Mouse (Mus musculus) limb, embryonic 12.5 days (tissue): ENCODE measurements around the gene Mdm4. TPM values are rescaled to one million over a fixed set of nuclear protein-coding genes. Genes with fewer than 3 reads are reported as not detected.

Source experiments
- ATAC-seq: fragments of 200-750 bp; cut with Nextera tagmentation; 2 replicates; pipeline ENCODE4 v1.8.0; 2017; ENCODE audit warnings: low read depth, moderate TSS enrichment; ENCODE audit not compliant: insufficient number of reproducible peaks, insufficient read depth, low FRiP score, low TSS enrichment
- H3K27ac ChIP-seq: fragments of 300-500 bp; sonication (generic); 2 replicates; pipeline ENCODE4 v1.5.1; 2016; ENCODE audit warnings: mild to moderate bottlenecking, moderate library complexity
- H3K27me3 ChIP-seq: fragments of 300-500 bp; sonication (generic); 2 replicates; pipeline ENCODE4 v1.6.1; 2016; ENCODE audit warnings: mild to moderate bottlenecking, moderate library complexity
- H3K36me3 ChIP-seq: fragments of 300-500 bp; sonication (generic); 2 replicates; pipeline ENCODE4 v1.6.1; 2016; ENCODE audit warnings: mild to moderate bottlenecking, moderate library complexity
- H3K4me1 ChIP-seq: fragments of 300-500 bp; sonication (generic); replicated peaks from 2 replicates; pipeline ENCODE4 v1.6.1; 2016
- H3K4me2 ChIP-seq: fragments of 300-500 bp; sonication (generic); 2 replicates; pipeline ENCODE4 v1.6.1; 2016; ENCODE audit warnings: mild to moderate bottlenecking, moderate library complexity
- H3K4me3 ChIP-seq: fragments of 300-500 bp; sonication (generic); replicated peaks from 2 replicates; pipeline ENCODE4 v1.5.1; 2016; ENCODE audit warnings: mild to moderate bottlenecking
- H3K9ac ChIP-seq: fragments of 300-500 bp; sonication (generic); replicated peaks from 2 replicates; pipeline ENCODE4 v1.6.1; 2016; ENCODE audit warnings: mild to moderate bottlenecking, moderate library complexity
- H3K9me3 ChIP-seq: fragments of 300-500 bp; sonication (generic); 2 replicates; pipeline ENCODE4 v1.6.1; 2016; ENCODE audit warnings: mild to moderate bottlenecking, moderate library complexity
- WGBS: fragments of 180-500 bp; shearing (Covaris S2); methylation state at CpG from one replicate; pipeline ENCODE4 v1.1.7; 2016; 5-methylcytosine and 5-hydroxymethylcytosine counted together
- polyA plus RNA-seq: library from polyadenylated mRNA; unstranded; fragments of >200 nt; fragmentation: Nextera tagmentation; extraction: Ambion mirVana; gene quantifications from 2 replicates; pipeline ENCODE4 v1.2.1, GENCODE M21; 2016

Gene Mdm4
- polyA plus RNA-seq, 1 experiment from 2014 or later, result 46.7 TPM

DNA sequence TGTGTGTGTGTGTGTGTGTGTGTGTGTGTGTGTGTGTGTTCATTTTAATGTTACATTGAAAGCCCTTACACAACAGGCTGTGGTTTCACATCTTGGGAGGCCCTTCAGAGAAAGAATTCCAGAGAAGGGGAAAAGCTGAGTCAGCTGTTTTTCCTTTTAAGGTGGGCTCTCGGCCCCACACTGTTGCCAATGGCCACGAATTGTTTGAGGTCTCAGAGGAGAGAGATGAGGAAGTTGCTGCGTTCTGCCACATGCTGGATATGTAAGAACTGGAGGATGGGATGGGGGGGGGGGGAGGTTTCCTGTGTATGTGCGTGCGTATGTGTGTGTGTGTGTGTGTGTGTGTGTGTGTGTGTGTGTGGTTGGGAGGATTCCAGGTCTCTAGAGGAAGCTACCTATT lies 39.8 kb upstream of the Mdm4 start:
- Histone ChIP-seq H3K36me3 (peaks cover 25% of the 10 kb centered on the region; the same call in 1 of the 2 replicates), H3K27ac (0 out of 2 replicates have a peak overlapping the region, but pooled peaks have one; percentile 12), H3K4me3 (no peak overlapping the region), H3K9me3 (no peaks in the 10 kb centered on the region), H3K4me1 (peaks cover 41% of the 10 kb centered on the region), H3K4me2 (no peak overlapping the region), H3K27me3 (no peaks in the 10 kb centered on the region), H3K9ac (no peak overlapping the region)
- WGBS, result 51% methylated on average over 5 of the region's 5 CpGs
- no peak for ATAC-seq

DNA sequence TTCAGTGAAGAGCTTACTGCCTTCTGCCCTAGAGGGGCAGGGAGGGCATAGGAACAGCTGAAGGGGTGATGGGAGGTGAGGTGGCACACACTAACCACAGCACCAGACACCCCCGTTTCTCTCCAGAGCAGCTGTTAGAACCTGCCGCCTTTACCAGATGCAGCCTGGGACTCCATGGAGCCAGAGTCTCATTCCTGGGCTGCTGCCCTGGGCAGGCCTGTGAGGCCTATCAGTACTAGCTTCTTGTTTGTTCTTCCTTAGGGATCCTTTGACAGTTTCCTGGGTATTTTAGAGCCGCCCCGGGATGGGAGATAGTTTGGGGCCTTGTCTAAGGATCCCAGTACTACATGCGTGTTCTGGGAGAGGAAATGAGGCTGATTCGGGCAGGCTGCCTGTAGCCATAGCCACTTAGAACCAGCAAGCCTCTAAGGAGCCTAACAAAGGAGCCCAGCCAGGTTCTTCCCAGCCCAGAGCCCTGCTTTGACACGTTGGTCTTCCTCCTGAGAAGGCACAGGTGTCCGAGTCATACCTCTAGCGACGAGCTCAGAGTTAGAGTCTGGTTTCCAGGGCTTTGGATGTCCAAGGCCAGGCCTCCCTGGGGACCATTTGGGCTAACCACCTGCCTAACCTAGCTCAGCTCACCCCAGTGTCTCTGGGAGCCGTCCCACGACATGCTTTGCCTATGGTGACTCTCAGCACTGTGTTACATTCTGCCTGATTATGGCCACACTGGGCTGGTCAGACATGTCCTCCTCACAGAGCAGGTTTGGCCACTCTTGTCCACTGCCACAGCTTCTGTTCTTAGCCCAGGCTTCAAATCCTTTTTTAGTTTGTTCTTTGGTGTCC lies 39.1 kb upstream of the Mdm4 start:
- Histone ChIP-seq H3K27me3 (no peaks in the 10 kb centered on the region), H3K4me1 (peaks cover 41% of the 10 kb centered on the region), H3K9ac (no peak overlapping the region), H3K4me3 (no peak overlapping the region), H3K4me2 (no peak overlapping the region), H3K36me3 (peaks cover 25% of the 10 kb centered on the region; the same call in 1 of the 2 replicates), H3K9me3 (no peaks in the 10 kb centered on the region), H3K27ac (peak overlapping the region; percentile 43)
- ATAC-seq, result no peak
- WGBS, result 83% methylated on average over 12 of the region's 12 CpGs

DNA sequence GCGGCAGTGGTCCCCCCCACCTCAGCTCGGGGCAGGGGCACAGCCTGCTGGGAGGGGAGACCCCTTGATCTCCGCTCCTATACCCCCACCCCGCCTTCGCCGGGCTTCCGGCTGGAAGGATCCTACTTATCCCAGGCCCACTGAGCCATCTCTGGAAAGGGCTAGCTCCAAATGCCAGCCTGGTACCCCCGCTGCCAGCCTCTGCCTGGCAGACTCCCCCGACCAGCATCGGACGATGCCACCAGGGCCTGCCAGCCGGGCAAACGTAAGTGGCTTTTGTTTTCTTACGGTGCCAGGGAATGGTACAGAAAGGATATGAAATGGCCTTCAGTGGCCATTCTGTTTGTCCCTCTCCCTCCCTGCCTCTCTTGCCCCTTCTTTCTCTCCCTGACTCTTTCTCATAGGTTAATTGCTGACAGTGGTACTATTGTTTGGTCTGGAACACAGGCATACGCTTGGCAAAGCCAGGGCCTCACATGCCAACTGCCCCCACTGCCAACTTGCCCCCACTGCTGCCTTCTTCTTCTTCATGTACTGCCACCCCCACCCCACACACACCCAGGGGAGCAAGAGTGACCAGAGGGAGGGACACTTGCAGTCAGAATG lies 38.4 kb upstream of the Mdm4 start:
- no peak overlapping the region for H3K4me3 ChIP-seq
- no peak for ATAC-seq
- no peak overlapping the region for H3K4me2 ChIP-seq
- H3K9ac ChIP-seq, result no peak overlapping the region; the same call in 1 of the 2 replicates
- H3K27me3 ChIP-seq, result no peaks in the 10 kb centered on the region
- peaks cover 29% of the 10 kb centered on the region; the same call in 1 of the 2 replicates for H3K36me3 ChIP-seq
- 92% methylated on average over 15 of the region's 15 CpGs for WGBS
- no peaks in the 10 kb centered on the region for H3K9me3 ChIP-seq
- H3K4me1 ChIP-seq, result peaks cover 39% of the 10 kb centered on the region
- H3K27ac ChIP-seq, result 0 out of 2 replicates have a peak overlapping the region, but pooled peaks have one; percentile 23

DNA sequence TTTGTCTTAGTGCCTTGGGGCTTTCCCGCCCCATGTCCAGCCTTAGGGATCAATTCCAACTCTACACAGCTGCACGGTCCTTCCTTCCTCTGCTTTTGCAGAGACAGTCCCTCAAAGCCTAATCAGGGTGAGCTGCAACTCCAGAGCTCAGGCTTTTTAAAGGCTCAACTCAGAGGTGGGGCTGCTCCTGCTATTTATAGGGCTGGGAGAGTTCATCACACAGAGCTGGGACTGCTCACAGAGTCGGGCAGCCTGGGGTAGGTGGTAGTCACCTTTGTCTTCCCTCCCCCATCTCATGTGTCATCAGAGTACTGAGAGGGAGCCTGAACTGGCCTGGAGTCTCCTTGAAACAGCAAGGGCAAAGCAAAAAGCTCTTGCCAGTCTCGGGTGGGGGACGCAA lies 37.9 kb upstream of the Mdm4 start:
- 0 out of 2 replicates have a peak overlapping the region, but pooled peaks have one; percentile 23 for H3K27ac ChIP-seq
- H3K36me3 ChIP-seq, result peaks cover 29% of the 10 kb centered on the region; the same call in 1 of the 2 replicates
- H3K4me1 ChIP-seq, result peaks cover 34% of the 10 kb centered on the region
- no peak overlapping the region; the same call in 1 of the 2 replicates for H3K9ac ChIP-seq
- H3K4me2 ChIP-seq, result no peak overlapping the region
- H3K9me3 ChIP-seq, result no peaks in the 10 kb centered on the region
- 56% methylated on average over 5 of the region's 5 CpGs for WGBS
- H3K27me3 ChIP-seq, result no peaks in the 10 kb centered on the region
- no peak overlapping the region for H3K4me3 ChIP-seq
- 0 out of 2 replicates have a peak, but pooled peaks have one; percentile 39 for ATAC-seq

DNA sequence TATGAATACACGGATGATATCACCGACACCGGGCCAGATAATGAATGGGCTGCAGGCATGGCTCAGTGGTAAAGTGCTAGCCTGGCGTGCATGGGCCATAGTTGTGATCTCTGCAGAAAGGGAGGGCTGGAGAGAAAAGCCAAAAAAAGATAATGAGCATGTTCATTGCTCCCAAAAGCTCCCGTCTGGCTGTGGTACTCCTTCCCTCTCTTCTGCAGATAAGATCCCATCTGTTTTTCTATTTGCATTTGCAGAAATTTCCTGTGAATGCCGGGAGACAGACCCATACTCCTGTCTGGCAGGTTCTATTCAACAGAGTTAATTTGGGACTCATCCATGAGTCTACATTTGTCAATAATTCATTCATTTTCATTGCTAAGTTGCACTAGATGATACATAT lies 32.8 kb upstream of the Mdm4 start:
- Histone ChIP-seq H3K27ac (no peak overlapping the region), H3K27me3 (no peaks in the 10 kb centered on the region; the same call in 1 of the 2 replicates), H3K4me2 (no peak overlapping the region), H3K36me3 (peaks cover 25% of the 10 kb centered on the region; the same call in 1 of the 2 replicates), H3K9me3 (no peaks in the 10 kb centered on the region), H3K9ac (no peak overlapping the region), H3K4me3 (no peak overlapping the region), H3K4me1 (peaks cover 21% of the 10 kb centered on the region)
- ATAC-seq, result no peak
- 92% methylated on average over 6 of the region's 6 CpGs for WGBS

DNA sequence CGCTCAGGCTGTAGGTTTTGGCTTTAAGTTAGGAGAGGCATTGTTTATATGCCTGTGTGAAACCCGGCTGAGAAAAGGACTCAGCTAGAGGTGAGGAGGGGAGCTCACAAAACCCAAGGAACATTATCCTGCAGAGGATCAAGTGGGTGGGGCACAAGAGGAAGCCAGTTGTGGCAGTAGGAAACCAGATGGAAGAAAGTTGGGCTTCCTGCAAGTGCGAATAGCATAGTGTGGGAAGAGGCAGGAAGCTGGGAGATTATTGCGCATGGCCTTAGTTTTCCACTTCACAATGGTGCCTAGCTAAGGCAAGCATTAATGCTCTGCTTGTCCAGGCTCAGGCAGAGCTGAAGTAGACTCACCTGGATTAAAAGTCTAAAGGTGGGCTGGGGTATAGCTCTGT lies 30.3 kb upstream of the Mdm4 start:
- no peaks in the 10 kb centered on the region; the same call in 1 of the 2 replicates for H3K27me3 ChIP-seq
- no peak overlapping the region for H3K9ac ChIP-seq
- WGBS, result 59% methylated on average over 4 of the region's 4 CpGs
- no peaks in the 10 kb centered on the region for H3K9me3 ChIP-seq
- H3K4me2 ChIP-seq, result no peak overlapping the region
- H3K4me1 ChIP-seq, result peaks cover 33% of the 10 kb centered on the region
- no peak for ATAC-seq
- no peak overlapping the region for H3K4me3 ChIP-seq
- H3K36me3 ChIP-seq, result 0 out of 2 replicates have a peak, but pooled peaks cover 11% of the 10 kb centered on the region
- H3K27ac ChIP-seq, result no peak overlapping the region

DNA sequence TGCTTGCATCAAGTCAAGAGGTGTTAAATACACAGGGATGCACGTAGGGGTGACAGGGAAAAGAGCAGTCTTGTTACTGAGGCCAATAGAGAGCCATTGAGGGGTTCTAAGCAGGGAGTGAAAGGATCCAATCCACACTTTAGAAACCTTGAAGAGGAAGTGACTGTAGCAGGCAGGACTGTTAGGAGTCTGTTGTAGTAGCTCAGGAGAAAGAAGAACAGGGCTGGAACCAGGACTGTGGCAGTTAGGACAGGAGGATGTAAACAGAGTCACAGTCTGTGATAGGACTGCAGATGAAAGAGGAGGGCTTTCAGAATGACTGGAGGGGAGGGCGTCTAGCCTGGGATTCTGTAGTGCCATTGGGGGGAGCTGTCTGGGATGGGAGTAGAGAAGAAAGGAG lies 29.2 kb upstream of the Mdm4 start:
- H3K4me3 ChIP-seq, result no peak overlapping the region
- no peak overlapping the region for H3K27ac ChIP-seq
- no peaks in the 10 kb centered on the region for H3K9me3 ChIP-seq
- no peak overlapping the region for H3K4me2 ChIP-seq
- no peaks in the 10 kb centered on the region; the same call in 1 of the 2 replicates for H3K27me3 ChIP-seq
- 32% methylated on average over 2 of the region's 2 CpGs for WGBS
- H3K36me3 ChIP-seq, result 0 out of 2 replicates have a peak, but pooled peaks cover 11% of the 10 kb centered on the region
- H3K4me1 ChIP-seq, result peaks cover 33% of the 10 kb centered on the region
- no peak for ATAC-seq
- no peak overlapping the region for H3K9ac ChIP-seq

DNA sequence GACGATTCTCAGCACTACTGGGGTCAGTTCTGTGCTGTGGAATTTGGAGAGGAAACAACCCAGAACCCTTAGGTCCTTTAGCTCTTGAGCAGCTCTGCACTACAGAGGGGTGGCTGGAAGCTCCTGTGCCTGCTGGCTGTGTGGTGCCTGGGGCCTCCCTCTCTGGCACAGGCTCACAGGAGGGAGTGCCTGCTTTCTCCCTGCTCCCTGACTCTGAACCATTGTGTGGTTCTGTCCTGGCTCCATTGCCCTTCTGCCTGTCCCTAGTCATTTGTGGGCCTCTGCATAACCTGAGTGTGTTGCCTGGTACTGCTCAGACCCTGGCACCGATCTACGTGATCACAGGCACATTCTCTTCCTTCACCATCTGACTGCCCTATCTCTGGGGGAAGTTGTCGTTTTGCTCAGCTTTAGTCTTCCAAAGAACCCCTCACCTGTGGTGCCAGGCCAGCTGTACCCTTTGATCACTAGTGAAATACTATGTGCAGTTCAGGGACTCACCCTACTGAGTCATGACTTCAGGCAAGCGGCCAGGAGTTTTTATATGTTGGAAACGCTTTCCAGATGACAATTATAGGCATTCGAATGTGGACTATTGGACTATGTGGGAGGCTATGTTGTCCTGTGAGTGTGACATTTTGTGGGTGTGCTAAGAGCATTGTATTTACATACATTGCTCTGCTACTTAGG lies 27.1 kb upstream of the Mdm4 start:
- Histone ChIP-seq H3K36me3 (0 out of 2 replicates have a peak, but pooled peaks cover 8% of the 10 kb centered on the region), H3K4me3 (no peak overlapping the region), H3K9ac (no peak overlapping the region), H3K4me2 (no peak overlapping the region), H3K27ac (no peak overlapping the region), H3K27me3 (no peaks in the 10 kb centered on the region; the same call in 1 of the 2 replicates), H3K4me1 (peaks cover 42% of the 10 kb centered on the region), H3K9me3 (no peaks in the 10 kb centered on the region)
- no peak for ATAC-seq
- 32% methylated on average over 7 of the region's 7 CpGs for WGBS

DNA sequence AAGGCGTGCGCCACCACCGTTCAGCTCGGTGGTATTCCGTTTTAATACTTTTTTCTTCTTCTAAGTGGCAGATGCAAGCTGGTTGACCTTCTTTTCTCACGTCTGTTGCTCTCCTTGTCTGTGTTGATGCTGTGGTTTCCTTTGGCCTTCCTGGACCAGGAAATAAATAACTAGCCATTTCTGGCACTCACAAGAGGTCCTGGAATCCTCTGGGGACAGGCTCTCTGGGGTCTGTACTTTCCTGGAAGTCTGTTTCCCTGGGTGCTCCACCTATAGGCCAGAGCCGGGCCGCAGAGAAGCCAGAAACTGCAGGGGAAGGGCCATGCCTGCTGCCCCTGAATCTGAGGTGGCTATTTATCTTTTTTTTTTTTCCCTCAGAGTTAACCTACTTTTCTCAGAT lies 24.0 kb upstream of the Mdm4 start:
- Histone ChIP-seq H3K9me3 (no peaks in the 10 kb centered on the region), H3K4me1 (peaks cover 36% of the 10 kb centered on the region), H3K4me2 (no peak overlapping the region), H3K27ac (no peak overlapping the region), H3K27me3 (no peaks in the 10 kb centered on the region; the same call in 1 of the 2 replicates), H3K9ac (no peak overlapping the region), H3K36me3 (no peaks in the 10 kb centered on the region), H3K4me3 (no peak overlapping the region)
- WGBS, result 69% methylated on average over 8 of the region's 8 CpGs
- ATAC-seq, result no peak

DNA sequence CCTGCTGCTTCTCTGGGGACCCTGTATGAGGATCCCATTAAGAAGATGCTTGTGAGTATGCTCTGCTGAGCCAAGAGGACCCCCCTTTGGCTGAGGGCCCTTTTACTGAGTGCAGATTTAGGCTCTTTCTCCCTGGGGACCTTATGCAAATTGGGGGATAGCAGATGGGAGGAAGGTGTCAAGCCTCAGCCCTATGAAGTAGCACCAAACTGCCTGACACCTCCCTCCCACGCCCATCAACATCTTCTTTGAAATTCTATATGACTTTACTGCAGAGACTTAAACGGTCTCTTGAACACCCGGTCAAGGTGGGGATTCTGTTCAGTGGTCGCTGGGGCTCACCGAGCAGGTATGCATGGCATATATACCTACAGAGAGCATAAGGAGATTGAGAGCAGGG lies 22.7 kb upstream of the Mdm4 start:
- Histone ChIP-seq H3K4me3 (no peak overlapping the region), H3K9me3 (no peaks in the 10 kb centered on the region), H3K4me2 (no peak overlapping the region), H3K36me3 (no peaks in the 10 kb centered on the region), H3K27ac (no peak overlapping the region), H3K9ac (no peak overlapping the region), H3K27me3 (no peaks in the 10 kb centered on the region; the same call in 1 of the 2 replicates), H3K4me1 (peaks cover 32% of the 10 kb centered on the region)
- 16% methylated on average over 5 of the region's 5 CpGs for WGBS
- no peak for ATAC-seq

DNA sequence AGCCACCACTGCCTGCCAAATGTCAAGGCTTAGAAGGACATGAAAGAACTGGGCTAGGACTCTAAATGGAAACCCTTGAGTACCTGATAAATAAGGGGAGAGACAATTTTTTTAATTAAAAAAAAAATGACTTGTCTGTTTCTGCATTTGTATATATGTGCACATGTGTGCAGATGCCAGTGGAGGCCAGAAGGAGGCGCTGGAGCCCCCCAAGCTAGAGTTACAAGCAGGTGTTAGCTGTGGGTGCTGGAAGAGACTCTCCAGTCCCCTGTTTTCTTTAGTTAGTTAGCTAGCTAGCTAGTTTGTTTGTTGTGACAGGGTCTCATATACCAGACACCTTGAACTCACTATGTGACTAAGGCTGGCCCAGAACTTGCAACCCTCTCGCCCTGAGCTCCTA lies 21.5 kb upstream of the Mdm4 start:
- no peak overlapping the region for H3K4me2 ChIP-seq
- H3K27me3 ChIP-seq, result no peaks in the 10 kb centered on the region
- no peaks in the 10 kb centered on the region for H3K9me3 ChIP-seq
- ATAC-seq, result no peak
- peaks cover 32% of the 10 kb centered on the region for H3K4me1 ChIP-seq
- no peak overlapping the region for H3K4me3 ChIP-seq
- H3K9ac ChIP-seq, result no peak overlapping the region
- no peak overlapping the region for H3K27ac ChIP-seq
- no peaks in the 10 kb centered on the region for H3K36me3 ChIP-seq
- WGBS, result 88% methylated on average over 2 of the region's 2 CpGs
